Mouse (Mus musculus): ENCODE results near the gene Dph2. TPM values are rescaled to one million over a fixed set of nuclear protein-coding genes. Genes with fewer than 3 reads are reported as not detected.
A peak's percentile ranks its signal among the peaks of the same experiment; 100 is the strongest.

Dph2 gene
- polyA plus RNA-seq, 1 experiment from 2014 or later: 27.1 TPM

GRCm38 (mm10) chr4:117843101-117843500, 48.7 kb downstream of the Dph2 start:
- no peak overlapping the region for H3K4me3 ChIP-seq
- peaks cover 16% of the 10 kb centered on the region for H3K4me1 ChIP-seq (replicated peaks)
- no peaks in the 10 kb centered on the region for H3K36me3 ChIP-seq
- no peak overlapping the region for H3K27ac ChIP-seq
- 88% methylated on average over 5 of the region's 5 CpGs for WGBS
- no peaks in the 10 kb centered on the region for H3K27me3 ChIP-seq (ENCODE audit: insufficient read depth, poor library complexity, severe bottlenecking)
- DNase-seq (ENCODE audit: low spot score): no peak
- H3K9me3 ChIP-seq: no peaks in the 10 kb centered on the region

- DNase-seq (ENCODE audit: low spot score): no peak
- 88% methylated on average over 3 of the region's 3 CpGs for WGBS
- Histone ChIP-seq H3K27ac (0 out of 2 replicates have a peak overlapping the region, but pooled peaks have one; percentile 8), H3K9me3 (no peaks in the 10 kb centered on the region), H3K4me1 (replicated peaks) (peaks cover 12% of the 10 kb centered on the region; the same call in 1 of the 2 replicates), H3K4me3 (no peak overlapping the region), H3K36me3 (no peaks in the 10 kb centered on the region), H3K27me3 (ENCODE audit: insufficient read depth, poor library complexity, severe bottlenecking) (no peaks in the 10 kb centered on the region)
Observed at GRCm38 (mm10) chr4:117841566-117841965, 50.3 kb downstream of the Dph2 start.

- no peak overlapping the region for H3K4me3 ChIP-seq
- no peaks in the 10 kb centered on the region for H3K36me3 ChIP-seq
- H3K27me3 ChIP-seq (ENCODE audit: insufficient read depth, poor library complexity, severe bottlenecking): no peaks in the 10 kb centered on the region
- no peak overlapping the region for H3K27ac ChIP-seq
- WGBS: 90% methylated on average over 5 of the region's 5 CpGs
- H3K9me3 ChIP-seq: no peaks in the 10 kb centered on the region
- peaks cover 18% of the 10 kb centered on the region for H3K4me1 ChIP-seq (replicated peaks)
- DNase-seq (ENCODE audit: low spot score): no peak
Observed at GRCm38 (mm10) chr4:117840821-117841220, 51.0 kb downstream of the Dph2 start.

- Histone ChIP-seq H3K4me3 (no peak overlapping the region), H3K36me3 (no peaks in the 10 kb centered on the region), H3K4me1 (replicated peaks) (peaks cover 22% of the 10 kb centered on the region), H3K27me3 (ENCODE audit: insufficient read depth, poor library complexity, severe bottlenecking) (peaks cover 4% of the 10 kb centered on the region), H3K27ac (no peak overlapping the region), H3K9me3 (no peaks in the 10 kb centered on the region)
- no peak for DNase-seq (ENCODE audit: low spot score)
- WGBS: 78% methylated on average over 6 of the region's 6 CpGs
Observed at GRCm38 (mm10) chr4:117839366-117839765, 52.5 kb downstream of the Dph2 start.

Other genes starting within 250 kb of the Dph2 start
- gene Dmap1, start 209.8 kb downstream of the Dph2 start, polyA plus RNA-seq (2016; fragmentation: Nextera tagmentation; extraction: Ambion mirVana): 69.2 and 72.5 TPM in 2 replicates
- not detected in 2 replicates for gene Gm12845, start 167.6 kb downstream of the Dph2 start, polyA plus RNA-seq (2016; fragmentation: Nextera tagmentation; extraction: Ambion mirVana)
- gene Klf17, start 126.4 kb downstream of the Dph2 start, polyA plus RNA-seq (2016; fragmentation: Nextera tagmentation; extraction: Ambion mirVana): not detected in 2 replicates
- gene Slc6a9, start 57.5 kb downstream of the Dph2 start, polyA plus RNA-seq (2016; fragmentation: Nextera tagmentation; extraction: Ambion mirVana): 7.2 and 7.3 TPM in 2 replicates
- gene Ccdc24, start 19.5 kb downstream of the Dph2 start, polyA plus RNA-seq (2016; fragmentation: Nextera tagmentation; extraction: Ambion mirVana): 2.0 and 2.4 TPM in 2 replicates
- 22.7 and 31.7 TPM in 2 replicates for gene B4galt2, start 8.5 kb downstream of the Dph2 start, polyA plus RNA-seq (2016; fragmentation: Nextera tagmentation; extraction: Ambion mirVana)
- gene Atp6v0b, start 4.7 kb downstream of the Dph2 start, polyA plus RNA-seq (2016; fragmentation: Nextera tagmentation; extraction: Ambion mirVana): 208 and 263 TPM in 2 replicates
- 71.1 and 79.5 TPM in 2 replicates for gene Ipo13, start 23.0 kb upstream of the Dph2 start, polyA plus RNA-seq (2016; fragmentation: Nextera tagmentation; extraction: Ambion mirVana)
- 1.4 and 1.8 TPM in 2 replicates for gene Artn, start 37.7 kb upstream of the Dph2 start, polyA plus RNA-seq (2016; fragmentation: Nextera tagmentation; extraction: Ambion mirVana)
- 6.2 and 10.8 TPM in 2 replicates for gene St3gal3, start 242.9 kb upstream of the Dph2 start, polyA plus RNA-seq (2016; fragmentation: Nextera tagmentation; extraction: Ambion mirVana)

All from hindbrain, embryonic 10.5 days (tissue).